Mouse (Mus musculus) midbrain, postnatal 0 days (tissue): ENCODE results near the gene Slc30a10. TPM values are rescaled to one million over a fixed set of nuclear protein-coding genes. Genes with fewer than 3 reads are reported as not detected.

Source experiments
- ATAC-seq: fragments of 200-750 bp; cut with Nextera tagmentation; 2 replicates; pipeline ENCODE4 v1.8.0; 2017; ENCODE audit warnings: moderate number of reproducible peaks, mild to moderate bottlenecking, moderate TSS enrichment, moderate library complexity; ENCODE audit not compliant: low FRiP score
- DNase-seq: peaks from one replicate; pipeline ENCODE4 v3.0.0-alpha.2; 2015; ENCODE audit warnings: low spot score
- H3K27ac ChIP-seq: fragments of 300-500 bp; sonication (generic); 2 replicates; pipeline ENCODE4 v1.5.1; 2014; ENCODE audit warnings: low read depth, mild to moderate bottlenecking, low read length, mixed read lengths
- H3K27me3 ChIP-seq: fragments of 300-500 bp; sonication (generic); 2 replicates; pipeline ENCODE4 v1.6.1; 2014; ENCODE audit warnings: low read length, control low read depth, mixed read lengths; ENCODE audit not compliant: insufficient read depth
- H3K36me3 ChIP-seq: fragments of 300-500 bp; sonication (generic); 2 replicates; pipeline ENCODE4 v1.6.1; 2014; ENCODE audit warnings: low read length, control low read depth, mixed read lengths; ENCODE audit not compliant: insufficient read depth
- H3K4me1 ChIP-seq: fragments of 300-500 bp; sonication (generic); 2 replicates; pipeline ENCODE4 v1.6.1; 2014; ENCODE audit warnings: mild to moderate bottlenecking, control low read depth, antibody characterized with exemption, low read length, mixed read lengths; ENCODE audit not compliant: insufficient read depth
- H3K4me2 ChIP-seq: fragments of 300-500 bp; sonication (generic); 2 replicates; pipeline ENCODE4 v1.6.1; 2014; ENCODE audit warnings: low read depth, mild to moderate bottlenecking, low read length, mixed read lengths; ENCODE audit not compliant: poor library complexity, severe bottlenecking
- H3K4me3 ChIP-seq: fragments of 300-500 bp; sonication (generic); 2 replicates; pipeline ENCODE4 v1.5.1; 2014; ENCODE audit warnings: low read depth, mild to moderate bottlenecking, low read length, moderate library complexity
- H3K9ac ChIP-seq: fragments of 300-500 bp; sonication (generic); replicated peaks from 2 replicates; pipeline ENCODE4 v1.6.1; 2014; ENCODE audit warnings: mild to moderate bottlenecking, low read length, moderate library complexity, mixed read lengths; ENCODE audit not compliant: poor library complexity, severe bottlenecking
- H3K9me3 ChIP-seq: fragments of 300-500 bp; sonication (generic); 2 replicates; pipeline ENCODE4 v1.6.1; 2016; ENCODE audit warnings: low read length, control low read depth
- CTCF ChIP-seq: IDR thresholded peaks from 2 replicates; pipeline ENCODE4 v1.5.1; 2016; ENCODE audit warnings: antibody characterized with exemption, mild to moderate bottlenecking
- WGBS: fragments of 180-500 bp; shearing (Covaris S2); extraction: QIAGEN DNeasy Blood & Tissue Kit; methylation state at CpG from one replicate; pipeline ENCODE4 v1.1.7; 2014; 5-methylcytosine and 5-hydroxymethylcytosine counted together
- polyA plus RNA-seq: library from polyadenylated mRNA; unstranded; fragments of >200 nt; fragmentation: Nextera tagmentation; extraction: Ambion mirVana; gene quantifications from 2 replicates; pipeline ENCODE4 v1.2.1, GENCODE M21; 2015
- total RNA-seq: library from RNA; depleted of rRNA; stranded (reverse); fragments of >200 nt; gene quantifications from 2 replicates; pipeline ENCODE4 v1.2.3, GENCODE M21; 2014

Gene Slc30a10
- total and polyA plus RNA-seq, 2 experiments from 2014 or later, result 6.6 to 21.9 TPM

DNA sequence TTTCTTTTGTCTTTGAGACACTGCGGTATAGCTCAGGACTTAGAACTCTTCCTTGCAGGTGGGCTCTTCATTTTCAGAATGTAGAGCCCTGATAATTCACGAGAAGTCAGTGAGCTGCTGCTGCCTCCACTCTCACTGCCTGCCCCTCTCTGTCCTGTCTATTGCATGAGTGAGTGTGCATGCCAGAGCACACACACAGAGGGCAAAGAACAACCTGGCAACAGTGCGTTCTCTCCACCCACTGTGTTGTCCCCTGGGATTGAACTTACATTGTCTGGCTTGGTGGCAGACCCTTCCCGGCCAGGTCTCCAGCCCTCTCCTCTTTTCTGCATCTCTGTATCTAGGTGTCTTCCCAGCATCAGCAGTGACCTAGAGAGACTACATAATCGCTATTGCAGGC lies 28.1 kb upstream of the Slc30a10 start:
- Histone ChIP-seq H3K4me2 (no peak overlapping the region), H3K27me3 (no peaks in the 10 kb centered on the region), H3K36me3 (peaks cover 58% of the 10 kb centered on the region), H3K4me1 (no peaks in the 10 kb centered on the region), H3K4me3 (no peak overlapping the region), H3K9me3 (no peaks in the 10 kb centered on the region), H3K27ac (no peak overlapping the region), H3K9ac (no peak overlapping the region)
- 94% methylated on average over 5 of the region's 5 CpGs for WGBS
- TF ChIP-seq CTCF, result no peak
- DNase-seq, result no peak
- no peak for ATAC-seq

- peak; percentile 35 for DNase-seq
Observed at GRCm38 (mm10) chr1:185430488-185430887, 24.2 kb upstream of the Slc30a10 start.

GRCm38 (mm10) chr1:185431245-185431997 lies 23.2 kb upstream of the Slc30a10 start:
- no peak overlapping the region for H3K4me3 ChIP-seq
- WGBS, result 84% methylated on average over 6 of the region's 6 CpGs
- no peak overlapping the region for H3K9ac ChIP-seq
- H3K4me2 ChIP-seq, result no peak overlapping the region
- H3K9me3 ChIP-seq, result no peaks in the 10 kb centered on the region
- no peak for TF ChIP-seq CTCF
- H3K27ac ChIP-seq, result no peak overlapping the region
- peaks cover 30% of the 10 kb centered on the region for H3K36me3 ChIP-seq
- no peaks in the 10 kb centered on the region for H3K27me3 ChIP-seq
- H3K4me1 ChIP-seq, result no peaks in the 10 kb centered on the region
- DNase-seq (no peak), ATAC-seq (no peak)

More at GRCm38 (mm10) chr1:185430488-185430887, 24.2 kb upstream of the Slc30a10 start:
- no peaks in the 10 kb centered on the region for H3K4me1 ChIP-seq
- no peak overlapping the region for H3K4me3 ChIP-seq
- 77% methylated on average over 5 of the region's 5 CpGs for whole genome bisulfite sequencing
- ATAC-seq, result no peak
- no peak for TF ChIP-seq CTCF
- H3K27me3 ChIP-seq, result no peaks in the 10 kb centered on the region
- H3K4me2 ChIP-seq, result no peak overlapping the region
- no peak overlapping the region for H3K9ac ChIP-seq
- H3K27ac ChIP-seq, result no peak overlapping the region
- H3K36me3 ChIP-seq, result peaks cover 30% of the 10 kb centered on the region
- no peaks in the 10 kb centered on the region for H3K9me3 ChIP-seq

DNA sequence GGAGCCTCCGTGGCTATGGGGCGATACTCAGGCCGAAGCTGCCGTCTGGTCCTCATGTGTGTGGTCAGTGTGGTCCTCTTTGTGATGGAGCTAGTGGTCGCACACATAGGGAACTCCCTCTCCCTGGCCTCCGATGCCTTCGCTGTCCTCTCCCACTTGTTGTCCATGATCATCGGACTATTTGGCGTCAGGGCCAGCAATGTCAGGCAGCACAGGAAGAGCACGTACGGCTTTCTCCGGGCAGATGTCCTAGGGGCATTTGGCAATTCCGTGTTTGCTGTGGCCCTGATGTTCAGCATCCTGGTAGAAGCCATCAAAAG lies 22.7 kb upstream of the Slc30a10 start:
- Histone ChIP-seq H3K36me3 (peaks cover 24% of the 10 kb centered on the region), H3K27ac (no peak overlapping the region), H3K4me1 (no peaks in the 10 kb centered on the region), H3K9me3 (no peaks in the 10 kb centered on the region), H3K9ac (no peak overlapping the region), H3K4me2 (no peak overlapping the region), H3K27me3 (no peaks in the 10 kb centered on the region), H3K4me3 (no peak overlapping the region)
- 86% methylated on average over 13 of the region's 13 CpGs for WGBS
- no peak for ATAC-seq
- no peak for TF ChIP-seq CTCF
- no peak for DNase-seq

- H3K36me3 ChIP-seq, result peaks cover 13% of the 10 kb centered on the region
- no peak for TF ChIP-seq CTCF
- H3K4me3 ChIP-seq, result no peak overlapping the region
Observed at GRCm38 (mm10) chr1:185433112-185433511, 21.5 kb upstream of the Slc30a10 start.

GRCm38 (mm10) chr1:185438841-185439580 lies 15.6 kb upstream of the Slc30a10 start:
- H3K4me1 ChIP-seq, result 0 out of 2 replicates have a peak, but pooled peaks cover 2% of the 10 kb centered on the region
- TF ChIP-seq CTCF, result peak; percentile 70
- no peak overlapping the region for H3K4me2 ChIP-seq
- no peaks in the 10 kb centered on the region for H3K9me3 ChIP-seq
- H3K36me3 ChIP-seq, result no peaks in the 10 kb centered on the region
- WGBS, result 59% methylated on average over 9 of the region's 9 CpGs
- no peak overlapping the region for H3K4me3 ChIP-seq
- ATAC-seq (no peak), DNase-seq (peak; percentile 95)
- H3K27ac ChIP-seq, result 0 out of 2 replicates have a peak overlapping the region, but pooled peaks have one; percentile 38
- H3K9ac ChIP-seq, result no peak overlapping the region
- no peaks in the 10 kb centered on the region for H3K27me3 ChIP-seq

More at GRCm38 (mm10) chr1:185433112-185433511, 21.5 kb upstream of the Slc30a10 start:
- Histone ChIP-seq H3K27me3 (no peaks in the 10 kb centered on the region), H3K9ac (no peak overlapping the region), H3K27ac (no peak overlapping the region), H3K4me1 (no peaks in the 10 kb centered on the region), H3K4me2 (no peak overlapping the region), H3K9me3 (no peaks in the 10 kb centered on the region)
- no peak for ATAC-seq
- DNase-seq, result no peak
- WGBS, result 83% methylated on average over 6 of the region's 6 CpGs
